Mouse (Mus musculus) midbrain, embryonic 11.5 days (tissue): ENCODE measurements around the gene Plb1. TPM values are rescaled to one million over a fixed set of nuclear protein-coding genes. Genes with fewer than 3 reads are reported as not detected.

Experiments
- polyA plus RNA-seq: library from polyadenylated mRNA; unstranded; fragments of >200 nt; fragmentation: Nextera tagmentation; extraction: Ambion mirVana; gene quantifications from 2 replicates; pipeline ENCODE4 v1.2.1, GENCODE M21; 2014

The Plb1 gene
- polyA plus RNA-seq, 1 experiment from 2014 or later = 0.05 TPM

Other genes starting within 250 kb of the Plb1 start
- 0.52 and 0.57 TPM in 2 replicates for gene Fosl2, start 96.9 kb upstream of the Plb1 start, polyA plus RNA-seq
- 247 and 272 TPM in 2 replicates for gene Ppp1cb, start 226.1 kb downstream of the Plb1 start, polyA plus RNA-seq